Mouse (Mus musculus) cerebellum, adult 2 months (tissue): ENCODE results near the gene Apof.

Source experiments
- CTCF ChIP-seq: fragments of 200-500 bp; IDR thresholded peaks from 2 replicates; pipeline ENCODE4 v1.5.1; 2011; ENCODE audit warnings: low read depth, mild to moderate bottlenecking, control low read depth, low read length, moderate library complexity, borderline replicate concordance; ENCODE audit not compliant: insufficient read depth
- POLR2A ChIP-seq: fragments of 200-500 bp; IDR thresholded peaks from 2 replicates; pipeline ENCODE4 v1.6.1; 2011; ENCODE audit warnings: low read length, control low read depth, borderline replicate concordance; ENCODE audit not compliant: insufficient read depth

GRCm38 (mm10) chr10:128297622-128298021, 29.2 kb downstream of the Apof start:
- TF ChIP-seq POLR2A (no peak), CTCF (no peak)
